Mouse (Mus musculus) urinary bladder, postnatal 4 days (tissue): Measurements from ENCODE around the gene Slc9a2.
A peak's percentile ranks its signal among the peaks of the same experiment; 100 is the strongest.
"Not testable (repeated sequence)": the region's sequence is repeated elsewhere in the genome, so short reads cannot be mapped to it uniquely, and the experiment has no call there.

Experiments used
- DNase-seq, 2 experiments: peaks; one replicate each; pipeline ENCODE4 v3.0.0; 2021 to 2022; ENCODE audit warnings: low spot score in 2 of 2

Slc9a2 gene

GRCm38 (mm10) chr1:40705099-40705498, 24.7 kb downstream of the Slc9a2 start:
- no peak for DNase-seq

DNA sequence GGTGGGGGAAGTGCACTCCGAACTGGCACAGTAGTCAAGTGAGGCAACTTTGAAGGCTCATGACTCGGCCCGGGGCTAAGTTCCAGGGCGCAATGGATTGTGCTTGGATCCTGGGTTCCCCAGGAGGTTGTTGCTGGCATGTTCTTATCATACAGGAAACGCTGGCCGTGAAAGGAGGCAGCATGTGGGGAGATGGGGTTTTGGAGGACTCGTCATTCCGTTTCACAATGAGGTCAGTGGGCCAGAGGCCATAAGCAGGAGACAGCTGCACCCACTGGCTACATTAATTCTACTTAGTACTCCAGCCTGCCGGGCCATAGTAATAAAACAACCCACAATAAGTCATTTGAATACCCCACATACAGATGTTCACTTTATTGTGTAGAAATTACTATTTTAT, 34.6 kb downstream of the Slc9a2 start:
- DNase-seq: no peak

DNA sequence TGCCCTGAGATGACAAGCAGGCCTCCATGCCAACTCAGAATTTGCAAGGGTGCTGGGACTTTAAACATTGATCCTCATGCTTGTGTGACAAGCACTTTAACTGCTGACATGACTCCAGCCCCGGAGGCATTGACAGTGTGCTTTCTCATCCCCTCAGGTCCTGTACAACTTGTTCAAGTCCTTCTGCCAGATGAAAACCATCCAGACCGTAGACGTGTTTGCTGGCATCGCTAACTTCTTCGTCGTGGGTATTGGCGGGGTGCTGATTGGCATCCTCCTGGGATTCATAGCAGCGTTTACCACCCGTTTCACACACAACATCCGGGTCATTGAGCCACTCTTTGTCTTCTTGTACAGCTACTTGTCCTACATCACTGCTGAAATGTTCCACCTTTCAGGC, 45.7 kb downstream of the Slc9a2 start:
- DNase-seq: no peak

DNA sequence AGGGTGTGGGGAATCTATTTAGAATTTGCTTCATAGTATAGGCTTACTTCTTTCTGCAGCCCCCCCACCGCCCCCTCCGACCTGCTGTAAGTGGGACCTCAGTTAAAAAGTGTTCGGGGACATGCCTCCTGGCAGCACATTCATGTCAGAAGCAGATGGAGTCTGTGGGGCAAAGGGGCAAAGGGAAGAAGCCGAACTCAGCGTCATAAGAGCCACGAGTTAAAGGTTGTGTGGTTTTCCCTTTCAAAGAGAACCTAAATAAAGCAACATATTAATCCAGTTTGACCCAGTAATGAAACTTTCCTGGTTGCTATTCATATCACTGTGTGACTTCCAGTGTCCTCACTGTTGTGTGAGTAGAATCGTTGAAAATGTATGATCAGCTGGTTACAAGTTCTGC, 47.0 kb downstream of the Slc9a2 start:
- DNase-seq: no peak

DNA sequence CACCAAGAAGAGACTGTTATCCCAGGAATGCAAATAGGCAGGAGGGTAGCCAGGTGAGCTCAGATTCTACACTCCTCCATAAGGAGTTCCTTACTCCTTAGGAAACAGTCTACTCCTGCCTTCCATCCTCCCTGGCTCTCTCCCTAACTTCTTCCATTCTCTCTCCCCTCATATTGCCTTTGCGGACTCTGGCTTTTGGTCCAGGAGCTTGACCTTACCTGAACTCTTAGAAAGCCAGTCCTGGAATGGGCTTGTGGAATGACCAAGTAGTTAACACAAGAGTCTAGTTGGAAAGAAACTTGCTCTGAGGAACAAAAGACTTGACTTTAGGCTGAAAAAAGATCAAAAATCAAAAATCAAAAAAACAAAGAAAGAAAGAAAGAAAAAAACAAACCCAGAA, 48.3 kb downstream of the Slc9a2 start:
- no peak for DNase-seq

GRCm38 (mm10) chr1:40737671-40738070, 57.3 kb downstream of the Slc9a2 start:
- no peak for DNase-seq

DNA sequence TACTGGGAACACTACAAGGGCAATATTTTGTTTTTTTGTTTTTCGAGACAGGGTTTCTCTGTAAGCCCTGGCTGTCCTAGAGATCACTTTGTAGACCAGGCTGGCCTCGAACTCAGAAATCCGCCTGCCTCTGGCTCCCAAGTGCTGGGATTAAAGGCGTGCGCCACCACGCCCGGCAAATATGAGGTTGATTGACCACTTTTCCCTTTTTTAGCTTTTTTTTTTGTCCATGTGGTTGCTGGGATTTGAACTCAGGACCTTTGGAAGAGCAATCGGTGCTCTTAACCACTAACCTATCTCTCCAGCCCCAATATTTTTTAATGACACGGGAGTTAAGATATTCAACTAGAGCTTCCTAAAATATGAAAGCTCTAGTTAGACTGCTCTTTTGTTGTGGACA, 57.9 kb downstream of the Slc9a2 start:
- DNase-seq: not testable (repeated sequence)

DNA sequence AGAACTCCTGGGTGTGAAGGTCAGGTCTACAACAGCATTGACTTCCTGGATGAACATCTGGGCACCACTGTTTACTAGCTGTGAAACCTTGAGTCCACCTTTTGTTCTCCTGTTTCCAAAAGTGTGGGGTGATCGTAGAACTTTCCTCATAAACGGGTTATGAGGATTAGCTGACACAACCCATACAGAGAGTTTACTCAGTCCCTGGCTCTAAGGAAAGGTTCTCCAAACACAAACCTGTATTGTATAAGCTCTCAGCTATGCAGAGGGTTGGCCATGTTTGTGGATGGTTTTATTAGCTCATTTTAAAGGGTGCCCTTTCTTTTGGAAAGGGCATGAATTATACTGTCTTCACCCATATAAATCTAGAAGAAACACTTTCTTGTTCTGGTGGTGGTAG, 60.4 kb downstream of the Slc9a2 start:
- DNase-seq: no peak

DNA sequence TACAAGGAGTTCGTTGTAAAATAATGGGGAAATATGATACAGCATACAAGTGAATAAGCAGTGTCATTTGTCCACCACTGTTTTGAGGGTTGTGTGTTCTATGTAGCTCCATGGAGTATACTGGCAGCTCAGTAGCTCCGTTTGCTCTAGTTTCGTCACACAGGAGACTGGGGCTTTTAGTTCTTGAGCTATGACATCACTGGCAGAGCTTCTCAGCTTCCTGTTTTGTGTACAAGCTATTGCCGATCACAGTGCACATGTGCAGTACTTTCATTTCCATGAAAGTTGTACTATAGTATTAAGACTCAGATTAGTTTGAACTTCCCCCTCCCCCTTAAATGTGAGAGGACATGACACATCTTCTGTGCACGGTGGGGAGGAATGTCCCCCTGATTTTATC, 65.7 kb downstream of the Slc9a2 start:
- no peak for DNase-seq

DNA sequence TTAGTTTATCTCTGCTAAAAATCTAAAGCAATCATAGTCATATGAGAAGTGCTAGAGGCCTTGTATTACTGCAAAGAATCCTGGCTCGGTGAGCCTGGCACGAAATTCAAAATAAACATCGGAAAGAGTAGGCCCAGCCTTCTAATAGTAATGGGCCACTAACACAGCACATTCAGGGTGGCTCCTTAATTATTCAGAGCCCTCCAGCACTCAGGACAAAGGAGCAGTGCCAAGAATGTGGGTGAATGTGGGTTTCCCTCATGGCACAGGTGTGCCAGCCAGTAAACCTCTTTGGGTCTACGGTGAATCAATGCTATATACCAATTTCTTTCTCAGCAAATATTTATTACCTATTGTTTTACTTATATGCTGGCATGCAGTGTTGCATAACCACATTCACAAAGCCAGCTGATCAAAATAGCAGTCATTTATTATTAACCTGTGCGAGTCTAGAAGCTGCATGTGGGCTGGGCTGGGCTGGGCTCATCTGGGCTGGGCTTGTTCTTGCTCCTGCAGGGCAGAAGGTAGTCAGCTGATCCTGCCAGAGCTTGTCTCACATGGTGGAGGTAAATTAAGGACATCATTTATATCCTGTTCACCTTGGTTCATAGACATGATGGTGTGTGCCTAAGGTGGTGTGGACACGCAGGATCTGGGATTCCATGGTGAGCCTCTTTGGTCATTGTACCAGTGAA, 79.5 kb downstream of the Slc9a2 start:
- no peak for DNase-seq

DNA sequence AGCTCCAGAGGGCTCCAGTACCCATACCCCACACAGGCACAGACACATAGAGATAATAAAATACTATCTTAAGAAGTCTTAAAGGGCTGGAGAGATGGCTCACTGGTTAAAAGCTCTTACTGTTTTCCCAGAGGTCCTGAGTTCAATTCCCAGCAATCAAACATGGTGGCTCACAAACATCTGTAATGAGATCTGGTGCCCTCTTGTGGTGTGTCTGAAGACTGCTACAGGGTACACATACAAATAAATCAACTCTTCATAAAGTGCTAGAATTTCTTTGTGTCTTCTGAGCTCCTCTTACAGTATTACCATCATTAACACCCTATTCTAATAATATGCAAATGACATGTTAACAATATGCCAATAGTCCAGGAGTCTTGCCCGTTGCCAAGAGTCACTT, 83.7 kb downstream of the Slc9a2 start:
- DNase-seq: no peak

DNA sequence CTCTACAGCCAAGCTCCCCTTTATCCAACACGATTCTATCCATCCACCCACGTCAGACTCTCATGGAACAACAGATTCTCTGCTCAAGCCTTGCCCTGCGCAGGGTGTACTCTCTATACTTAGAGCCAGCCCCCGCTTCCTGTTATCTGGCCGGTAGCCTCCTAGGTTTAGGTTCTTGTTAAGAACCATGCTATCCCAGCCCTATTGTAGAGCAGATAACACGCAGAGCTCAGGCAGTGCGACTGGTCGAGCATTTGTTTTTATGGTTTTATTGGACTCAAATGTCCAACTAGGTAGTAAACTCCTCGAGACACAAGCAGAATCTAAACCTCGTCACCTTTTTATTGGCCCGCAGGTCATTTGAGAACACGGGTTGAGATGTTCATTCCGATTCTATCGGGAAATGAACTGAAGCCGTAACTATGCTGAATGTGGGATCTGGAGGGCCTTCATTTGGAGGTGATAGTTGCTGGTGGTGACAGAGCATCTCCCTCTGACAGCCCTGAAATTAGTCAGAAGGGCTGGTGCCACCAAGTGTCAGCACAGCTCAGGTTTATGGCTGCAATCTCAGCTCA, 84.4 kb downstream of the Slc9a2 start:
- no peak for DNase-seq

DNA sequence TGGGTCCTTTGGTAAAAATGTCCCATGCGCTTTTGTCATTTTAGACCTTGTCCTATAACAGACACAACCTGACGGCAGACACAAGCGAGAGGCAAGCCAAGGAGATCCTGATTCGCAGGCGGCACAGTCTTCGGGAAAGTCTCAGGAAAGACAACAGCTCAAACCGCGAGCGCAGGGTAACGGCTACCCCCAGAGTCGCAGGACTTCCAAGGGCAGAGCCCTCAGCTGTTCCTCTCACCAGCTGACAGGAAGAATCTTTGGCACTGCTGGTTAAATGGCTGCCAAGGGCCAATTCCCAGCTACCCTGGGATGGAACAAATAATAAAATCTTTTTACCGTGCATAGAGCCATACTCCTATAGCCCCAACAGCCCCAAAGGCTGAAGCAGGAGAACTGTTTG, 85.1 kb downstream of the Slc9a2 start:
- DNase-seq: no peak

GRCm38 (mm10) chr1:40767588-40767987, 87.2 kb downstream of the Slc9a2 start:
- DNase-seq: no peak

GRCm38 (mm10) chr1:40768606-40769005, 88.2 kb downstream of the Slc9a2 start:
- DNase-seq: peak in 1 of 2 experiments; percentile 63

GRCm38 (mm10) chr1:40769331-40769894, 89.0 kb downstream of the Slc9a2 start:
- no peak for DNase-seq

DNA sequence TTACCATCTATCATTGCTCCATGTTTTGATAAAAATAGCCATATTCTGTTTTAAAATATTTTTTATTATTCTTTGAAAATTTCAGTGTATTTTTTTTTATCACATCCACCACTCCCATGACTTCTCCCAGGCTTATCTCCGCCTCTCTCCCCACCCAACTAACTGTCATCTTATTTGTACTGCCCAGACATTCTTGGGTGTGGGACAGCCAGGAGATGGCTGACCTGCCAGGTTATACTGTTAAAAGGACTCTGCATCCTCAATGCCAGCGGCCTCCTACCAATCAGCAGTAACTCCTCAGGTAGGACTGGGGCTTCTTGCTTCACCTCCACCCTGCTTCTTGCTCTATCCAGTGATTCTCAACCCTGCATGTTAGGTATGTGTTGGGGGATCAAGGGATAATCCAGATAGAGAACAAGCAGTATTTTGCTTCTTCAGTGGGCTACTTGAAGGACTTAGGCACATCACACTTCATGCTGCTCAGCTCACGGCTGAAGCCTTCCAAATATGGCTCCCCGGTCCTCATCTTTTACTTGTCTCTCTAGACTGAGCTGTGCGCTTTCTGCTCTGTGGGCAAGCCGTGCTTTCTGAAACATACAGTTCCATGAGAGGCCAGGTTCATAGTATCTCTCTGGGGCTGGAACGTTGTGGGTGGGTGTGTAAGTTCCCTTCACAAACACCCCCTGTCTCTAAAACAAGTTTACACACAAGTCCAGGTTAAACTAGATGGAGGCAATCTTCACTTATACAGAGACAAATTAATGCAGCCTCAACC, 91.0 kb downstream of the Slc9a2 start:
- DNase-seq: no peak

DNA sequence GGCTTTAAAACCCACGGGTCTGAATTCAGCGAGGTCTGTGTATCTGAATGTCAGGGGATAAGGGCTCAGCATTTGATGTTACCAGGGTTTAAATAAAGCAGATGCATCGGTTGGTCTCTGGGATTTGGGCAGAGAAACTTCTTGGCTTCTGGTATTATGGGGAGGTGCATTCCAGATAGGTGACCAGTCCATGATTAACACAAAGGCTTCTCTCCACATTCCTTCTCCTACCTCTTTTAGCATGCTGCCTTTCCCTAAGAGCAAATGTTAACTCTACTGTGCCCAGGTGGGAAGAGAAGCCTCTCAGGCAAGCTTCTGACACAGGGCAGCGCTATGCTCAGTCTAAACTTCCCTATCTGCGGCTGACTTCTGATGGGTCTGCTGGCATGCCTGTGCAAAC, 92.9 kb downstream of the Slc9a2 start:
- DNase-seq: no peak

DNA sequence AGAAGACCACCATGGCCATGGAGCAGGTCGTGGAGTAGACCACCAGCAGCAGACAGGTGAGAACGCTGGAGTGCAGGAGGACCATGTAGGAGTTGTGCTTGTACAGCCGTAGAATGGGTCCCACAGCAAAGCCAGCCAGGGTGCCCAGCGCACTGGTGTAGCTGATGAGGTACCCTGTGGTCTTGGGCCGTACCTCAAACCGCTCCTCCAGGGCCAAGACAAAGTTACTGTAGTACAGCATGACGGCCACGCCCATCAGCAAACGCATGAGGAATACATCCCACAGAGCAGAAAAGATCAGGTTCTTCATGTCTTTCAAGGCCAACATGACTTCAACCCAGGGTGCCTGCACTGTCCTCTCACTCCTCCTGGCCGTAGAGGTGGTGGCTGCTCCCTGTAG, 93.7 kb downstream of the Slc9a2 start:
- DNase-seq: no peak

- no peak for DNase-seq
Measured at GRCm38 (mm10) chr1:40776102-40776501, 95.7 kb downstream of the Slc9a2 start.

GRCm38 (mm10) chr1:40776763-40777162, 96.4 kb downstream of the Slc9a2 start:
- no peak for DNase-seq

DNA sequence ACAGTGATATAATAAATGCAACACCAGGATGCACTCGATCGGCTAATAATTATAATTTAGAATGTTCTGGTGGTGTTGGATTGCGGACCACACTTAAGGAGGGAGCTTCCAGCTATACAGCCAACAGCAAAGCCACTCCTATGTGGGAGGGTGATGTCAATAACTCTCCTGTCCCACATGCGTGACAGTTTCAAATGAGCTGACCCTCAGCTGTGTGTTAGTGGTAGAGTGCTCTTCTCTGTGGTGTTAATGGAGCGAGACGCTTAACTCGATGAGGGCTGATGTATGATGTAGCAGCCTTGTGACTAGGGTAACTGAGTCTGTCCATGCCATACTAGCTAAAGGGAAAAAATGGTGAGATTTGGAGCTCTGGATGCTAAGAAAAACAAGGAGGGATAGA, 103.1 kb downstream of the Slc9a2 start:
- no peak for DNase-seq

DNA sequence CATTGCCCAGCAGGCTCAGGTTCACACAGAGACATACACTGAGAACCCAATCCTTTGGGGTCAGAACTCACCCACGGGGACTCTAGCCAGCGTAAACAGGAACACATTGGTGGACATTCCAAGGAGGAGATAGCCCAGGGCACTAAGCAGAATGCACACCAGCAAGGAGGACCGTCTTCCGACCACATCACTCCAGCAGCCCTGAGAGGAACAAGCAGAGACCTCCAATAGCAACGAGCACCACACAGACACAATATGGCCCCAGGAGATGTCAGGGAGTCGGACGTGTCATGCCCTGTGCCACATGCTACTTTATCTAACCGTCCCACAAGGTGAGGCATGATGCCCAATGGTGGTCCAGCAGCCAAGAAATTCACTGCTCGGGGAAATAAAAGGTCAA, 103.9 kb downstream of the Slc9a2 start:
- no peak for DNase-seq
